Mouse (Mus musculus) spleen, adult 2 months (tissue): ENCODE measurements around the gene Golph3l.

Experiments used
- CTCF ChIP-seq: fragments of 200-500 bp; IDR thresholded peaks from 2 replicates; pipeline ENCODE4 v1.5.1; 2011; ENCODE audit warnings: mild to moderate bottlenecking, inconsistent platforms; ENCODE audit not compliant: insufficient read depth, insufficient read length, insufficient replicate concordance; ENCODE audit errors: extremely low read depth
- POLR2A ChIP-seq: fragments of 200-500 bp; IDR thresholded peaks from 2 replicates; pipeline ENCODE4 v1.6.1; 2011; ENCODE audit warnings: low read depth, low read length, inconsistent platforms

GRCm38 (mm10) chr3:95657108-95657507 is 68.4 kb downstream of the Golph3l start:
- TF ChIP-seq CTCF = no peak
- TF ChIP-seq POLR2A = no peak
